Mouse (Mus musculus): ENCODE results near the gene Twnk. TPM values are rescaled to one million over a fixed set of nuclear protein-coding genes. Genes with fewer than 3 reads are reported as not detected.

Twnk gene
- polyA plus RNA-seq (2017; shearing (Covaris generic)) = 17.4 TPM

DNA sequence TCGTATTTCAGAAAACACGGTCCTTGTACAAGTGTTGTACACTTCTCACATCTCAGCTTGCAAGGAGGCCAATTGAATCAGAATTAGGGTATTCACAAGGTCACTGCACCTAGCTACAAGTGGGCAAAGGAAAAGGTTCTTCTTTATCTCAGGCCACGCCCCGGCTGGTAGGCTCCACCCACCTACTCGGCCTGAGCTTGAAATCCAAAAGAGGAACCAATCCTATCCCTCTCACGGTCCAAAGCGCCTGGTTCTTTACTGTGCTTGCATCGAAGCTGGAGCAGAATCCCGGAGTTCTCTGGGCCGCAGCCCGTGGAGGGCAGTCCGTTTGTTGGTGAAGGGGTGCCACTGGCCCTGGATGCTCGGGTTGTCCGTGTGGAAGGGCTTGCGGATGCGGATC is at the start of gene Twnk:
Gene Twnk (plus strand): TSS at position 220 of the 400 bp plus-strand sequence.

DNA sequence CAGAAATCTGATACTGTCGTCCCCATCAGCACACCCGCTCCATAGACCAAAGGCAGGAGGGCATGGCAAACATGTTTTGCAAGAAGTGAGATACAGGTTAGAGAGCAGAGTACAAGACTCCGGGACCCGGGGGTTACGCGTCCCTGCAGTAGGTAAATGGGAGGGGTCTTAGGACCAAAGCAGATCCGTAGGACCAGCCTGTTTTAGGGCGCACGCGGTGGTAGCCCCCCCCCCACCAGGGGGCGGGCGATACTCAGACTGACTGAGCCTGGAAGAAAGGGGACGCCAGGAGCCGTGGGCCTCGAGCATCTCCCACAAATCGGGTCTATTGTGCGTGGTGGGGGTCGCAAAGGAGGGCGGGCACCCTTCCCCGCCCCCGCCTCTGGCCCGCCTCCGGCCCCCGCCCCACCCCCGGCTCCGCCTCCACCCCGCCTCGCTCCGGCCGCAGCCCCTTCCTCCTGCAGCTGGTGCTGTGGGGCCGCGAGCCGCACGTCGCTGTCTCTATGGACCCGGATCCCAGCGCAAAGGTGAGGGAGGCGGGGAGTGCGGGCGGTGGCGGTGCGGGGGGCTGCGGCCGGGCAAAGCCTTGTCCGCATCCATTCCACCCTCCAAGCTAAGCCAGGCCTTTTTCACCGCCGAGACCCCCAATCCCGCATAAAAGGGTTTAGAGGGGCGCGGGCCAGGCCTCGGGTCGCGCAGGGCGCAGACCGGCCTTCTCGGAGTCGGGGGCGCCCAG is 16.5 kb upstream of the Twnk start, which contains the start of gene Sema4g:
Gene Sema4g (plus strand): TSS at position 271 of the 736 bp plus-strand sequence.

DNA sequence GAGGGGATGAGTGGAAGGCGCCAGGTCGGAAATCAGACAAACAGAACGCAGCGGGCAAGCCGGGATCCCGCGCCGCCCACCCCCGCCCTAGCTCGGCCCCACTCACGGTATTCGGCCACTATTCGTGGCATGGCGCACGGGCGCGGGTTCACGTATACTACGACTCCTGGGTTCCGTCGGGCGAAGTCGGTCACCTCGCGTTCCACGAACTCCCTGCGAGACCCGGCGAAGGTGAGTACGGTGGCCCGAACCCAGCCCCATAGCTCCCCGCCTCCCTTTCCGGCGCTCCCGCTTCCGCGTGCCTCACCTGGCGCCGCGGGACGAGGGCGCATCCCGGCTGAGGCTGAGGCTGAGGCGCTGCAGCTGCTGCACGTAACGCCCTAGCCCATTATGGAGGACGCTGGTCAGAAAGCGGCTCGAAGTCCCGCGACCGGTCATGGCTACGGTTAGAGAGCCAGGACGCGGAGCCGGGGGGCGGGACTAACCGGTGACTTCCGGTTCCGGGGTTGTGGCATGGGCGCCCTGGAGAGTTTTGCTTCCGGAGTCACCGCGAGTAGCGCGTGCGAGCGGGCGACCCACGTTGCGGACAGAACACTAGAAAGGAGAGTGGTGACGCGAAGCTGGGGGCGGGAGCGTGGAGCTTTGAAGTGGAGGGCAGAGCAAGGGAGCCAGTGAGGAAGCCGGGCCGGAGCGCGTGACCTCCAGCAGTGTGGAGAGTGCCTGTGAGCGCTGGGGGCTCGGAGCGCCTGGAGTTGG is 672 bp downstream of the Twnk start, which contains the start of gene Mrpl43:
Gene Mrpl43 (minus strand): TSS at position 486 of the 756 bp plus-strand sequence.

DNA sequence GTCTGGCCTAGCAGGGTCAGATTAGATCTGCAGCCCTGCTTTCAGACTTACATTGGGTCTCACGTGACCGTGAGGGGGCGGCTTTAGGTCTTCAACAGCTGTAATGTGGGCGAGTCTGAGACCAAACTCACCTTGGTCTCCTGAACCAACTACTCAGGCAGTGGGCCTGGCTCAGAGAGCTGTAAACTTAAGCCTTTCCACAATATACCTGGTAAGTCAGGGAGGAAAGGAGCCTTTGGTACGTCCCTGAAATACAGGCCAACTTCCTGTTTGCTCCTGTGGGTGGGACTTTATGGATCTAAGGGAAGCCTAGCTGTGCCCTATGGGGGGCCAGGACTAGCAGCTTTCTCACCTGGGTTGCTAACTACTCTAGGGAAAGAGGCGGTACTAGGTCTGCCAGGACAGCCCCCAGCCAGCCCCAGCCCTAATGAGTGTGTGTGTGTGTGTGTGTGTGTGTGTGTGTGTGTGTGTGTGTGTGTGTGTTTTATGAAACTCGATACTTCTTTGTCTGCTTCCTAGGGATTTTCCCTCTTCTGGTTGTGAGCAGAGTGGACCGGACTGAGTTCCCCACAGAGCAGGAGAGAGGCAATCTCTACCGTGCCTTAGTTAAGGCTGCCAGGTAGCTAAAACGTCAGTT is 9.0 kb downstream of the Twnk start, which contains the start of gene Lzts2:
Gene Lzts2 (plus strand): TSS at position 80 of the 637 bp plus-strand sequence.

DNA sequence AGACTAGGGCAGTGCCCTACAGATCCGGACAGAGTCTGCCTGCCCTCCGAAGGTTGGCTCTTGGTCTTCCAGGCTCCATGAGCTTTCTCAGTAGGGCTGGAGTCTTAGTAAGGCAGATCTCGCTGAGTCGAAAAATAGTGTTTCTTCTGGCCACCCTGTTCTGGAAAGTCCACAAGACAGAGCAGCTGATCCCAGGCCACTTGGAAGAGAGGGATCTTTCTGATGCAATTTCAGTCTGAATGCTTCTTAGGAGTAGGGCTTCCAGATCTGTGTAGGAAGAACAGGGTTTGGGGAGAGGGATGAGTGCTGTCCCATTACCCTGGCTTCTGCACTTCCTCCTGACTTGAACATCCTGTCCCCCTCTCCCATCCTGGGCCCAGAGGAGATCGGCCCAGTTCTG is 40.2 kb downstream of the Twnk start, which contains the start of gene Pdzd7:
Gene Pdzd7 (minus strand): TSS at position 67 of the 400 bp plus-strand sequence.

DNA sequence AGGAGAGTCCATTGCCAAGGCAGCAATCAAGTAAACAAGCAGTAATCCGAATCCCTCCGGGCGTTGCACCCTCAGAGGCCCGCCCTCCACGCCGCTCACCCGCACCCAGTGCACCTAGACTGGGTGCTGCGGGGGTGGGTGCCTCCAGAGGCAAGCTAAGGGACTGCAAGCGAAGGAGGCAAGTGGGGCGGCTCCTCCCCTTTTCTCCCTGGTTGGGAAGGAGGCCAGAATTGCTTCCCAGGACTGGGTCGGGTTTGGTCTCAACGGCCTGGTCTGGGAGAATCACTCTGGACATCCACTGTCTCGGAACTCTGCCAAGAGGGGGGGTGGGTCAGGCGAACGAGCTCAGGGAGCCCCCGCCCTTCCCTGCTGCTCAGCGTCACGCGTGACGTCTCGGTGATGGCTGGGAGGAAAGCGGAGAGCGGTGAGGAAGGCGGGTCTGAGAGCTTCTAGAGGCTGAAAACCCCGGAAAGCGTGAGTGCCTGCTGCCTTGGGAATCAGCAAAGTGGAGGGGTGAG is 42.0 kb downstream of the Twnk start, which contains the start of gene Sfxn3:
Gene Sfxn3 (plus strand): TSS at position 87 of the 518 bp plus-strand sequence.

Other genes starting within 250 kb of the Twnk start
- not detected for gene Pax2, start 249.6 kb upstream of the Twnk start, polyA plus RNA-seq (2017; shearing (Covaris generic))
- gene Slf2, start 74.5 kb upstream of the Twnk start, polyA plus RNA-seq (2017; shearing (Covaris generic)) = 53.2 TPM
- gene Sema4g, start 16.6 kb upstream of the Twnk start, polyA plus RNA-seq (2017; shearing (Covaris generic)) = not detected
- gene Mrpl43, start 779 bp downstream of the Twnk start, polyA plus RNA-seq (2017; shearing (Covaris generic)) = 74.3 TPM
- 3.8 TPM for gene Lzts2, start 8.8 kb downstream of the Twnk start, polyA plus RNA-seq (2017; shearing (Covaris generic))
- gene Pdzd7, start 40.1 kb downstream of the Twnk start, polyA plus RNA-seq (2017; shearing (Covaris generic)) = not detected
- 76.5 TPM for gene Sfxn3, start 41.8 kb downstream of the Twnk start, polyA plus RNA-seq (2017; shearing (Covaris generic))
- 0.33 TPM for gene Kazald1, start 69.6 kb downstream of the Twnk start, polyA plus RNA-seq (2017; shearing (Covaris generic))
- not detected for gene Tlx1, start 145.0 kb downstream of the Twnk start, polyA plus RNA-seq (2017; shearing (Covaris generic))
- gene Lbx1, start 230.1 kb downstream of the Twnk start, polyA plus RNA-seq (2017; shearing (Covaris generic)) = not detected

Data from activated CD4-positive, CD25-positive, alpha-beta regulatory T cell, adult 9 weeks (primary cell).